Mouse (Mus musculus) megakaryocyte, embryonic 14.5 days (primary cell): ENCODE results near the gene Ppp1r11. TPM values are rescaled to one million over a fixed set of nuclear protein-coding genes. Genes with fewer than 3 reads are reported as not detected.
A peak's percentile ranks its signal among the peaks of the same experiment; 100 is the strongest.
"Not testable (repeated sequence)": the region's sequence is repeated elsewhere in the genome, so short reads cannot be mapped to it uniquely, and the experiment has no call there.

ENCODE experiments used
- H3K27me3 ChIP-seq: replicated peaks from 2 replicates; pipeline ENCODE3; 2012; ENCODE audit warnings: inconsistent platforms
- H3K36me3 ChIP-seq: replicated peaks from 2 replicates; pipeline ENCODE3; 2012; ENCODE audit warnings: low read length, inconsistent platforms, mixed read lengths
- H3K4me1 ChIP-seq: 2 replicates; pipeline ENCODE4 v1.6.1; 2012; ENCODE audit warnings: inconsistent platforms
- H3K4me3 ChIP-seq: replicated peaks from 2 replicates; pipeline ENCODE3; 2012; ENCODE audit warnings: moderate library complexity, mild to moderate bottlenecking, inconsistent platforms
- H3K9me3 ChIP-seq: 2 replicates; pipeline ENCODE4 v1.6.1; 2012; ENCODE audit warnings: inconsistent platforms
- FLI1 ChIP-seq: IDR thresholded peaks from 2 replicates; pipeline ENCODE4 v1.6.1; 2012; ENCODE audit warnings: low read length, inconsistent platforms, mixed read lengths
- GATA1 ChIP-seq: IDR thresholded peaks from 3 replicates; pipeline ENCODE4 v1.6.1; 2012; ENCODE audit warnings: mixed read lengths, low read length, inconsistent platforms, borderline replicate concordance
- polyA plus RNA-seq: library from polyadenylated mRNA; stranded (reverse); fragments of >175 nt; gene quantifications from 2 replicates; pipeline ENCODE4 v1.2.3, GENCODE M21; 2012; ENCODE audit warnings: low replicate concordance; ENCODE audit not compliant: insufficient read depth

Ppp1r11 gene
- polyA plus RNA-seq = 504 and 1,093 TPM in 2 replicates

DNA sequence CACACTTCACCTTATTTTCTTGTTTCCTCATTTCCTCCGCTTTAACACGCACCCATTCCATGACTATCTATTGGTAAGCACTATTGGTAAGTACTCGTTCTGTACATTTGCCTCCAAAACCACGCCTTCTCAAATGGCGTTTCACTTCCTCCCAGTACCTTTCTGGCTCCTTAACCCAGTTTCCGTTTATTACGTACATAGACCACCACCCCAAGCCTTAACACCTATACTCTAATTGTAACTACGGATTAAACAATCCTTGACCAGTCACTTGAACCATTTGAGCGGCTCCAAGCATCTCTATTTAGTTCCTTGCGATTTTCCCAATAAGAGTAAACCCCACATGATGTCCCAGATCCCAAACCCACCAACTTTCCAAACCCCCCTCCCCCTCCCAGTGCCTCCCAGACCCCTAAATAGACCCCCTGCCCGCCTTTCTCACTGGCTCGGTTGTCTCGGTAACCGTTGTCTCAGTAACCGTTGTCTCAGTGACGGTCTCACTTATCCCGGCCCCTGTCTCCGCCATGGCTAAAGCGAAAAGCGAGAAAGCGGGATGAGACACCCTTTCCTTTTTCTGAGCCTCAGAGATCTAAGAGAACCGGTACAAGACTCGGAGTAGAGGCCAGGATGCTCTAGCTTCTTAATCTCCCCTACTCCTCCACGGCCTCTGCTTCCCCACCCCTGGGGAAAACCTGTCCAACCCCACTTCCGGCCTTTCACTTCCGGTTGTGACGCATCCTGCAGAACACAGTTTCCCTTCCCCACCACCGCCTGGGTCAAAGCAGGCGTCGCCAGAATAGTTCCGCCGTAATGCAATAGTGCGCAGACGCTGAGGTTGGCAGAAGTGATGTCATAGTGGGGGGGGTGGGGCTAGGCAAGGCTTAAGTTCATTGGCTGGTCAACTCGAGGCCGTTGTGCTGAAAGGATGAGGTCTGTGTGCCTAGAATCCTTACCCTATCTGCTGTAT lies at the start of gene Ppp1r11:
Ppp1r11 (minus strand) TSS at position 761 of the 967 bp plus-strand sequence.
- H3K4me1 ChIP-seq = peaks cover 43% of the 10 kb centered on the region
- H3K4me3 ChIP-seq = peak within 1 kb of the TSS; percentile 93
- peaks cover 15% of the 10 kb centered on the region for H3K27me3 ChIP-seq
- peaks cover 54% of the 10 kb centered on the region for H3K36me3 ChIP-seq
- TF ChIP-seq GATA1 (no peak), FLI1 (peak; percentile 100)
- H3K9me3 ChIP-seq = no peaks in the 10 kb centered on the region

DNA sequence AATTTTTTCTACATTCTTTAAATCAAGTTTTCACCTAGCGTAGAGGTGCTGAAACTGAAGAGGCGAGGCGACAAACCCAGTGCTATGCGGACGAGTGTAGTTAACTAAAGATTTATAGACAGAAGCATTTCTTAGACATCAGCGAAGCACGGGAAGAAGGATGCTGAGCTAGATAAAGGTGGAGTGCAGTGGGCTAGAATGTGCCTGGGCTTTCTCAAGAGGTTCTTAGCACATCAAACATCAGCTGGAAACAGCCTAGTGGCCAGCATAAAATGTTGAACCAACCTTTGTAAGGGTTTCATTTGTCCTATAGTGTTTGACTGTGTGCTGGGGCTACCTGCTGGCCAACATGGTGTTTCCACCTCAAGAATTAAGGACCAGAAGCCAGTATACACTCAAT lies 49.3 kb upstream of the Ppp1r11 start, which contains the start of gene Zfp57:
Zfp57 (plus strand) TSS at position 301 of the 400 bp plus-strand sequence.
- Histone ChIP-seq H3K9me3 (no peaks in the 10 kb centered on the region), H3K4me3 (no peak within 1 kb of the TSS), H3K4me1 (peaks cover 35% of the 10 kb centered on the region), H3K27me3 (peaks cover 19% of the 10 kb centered on the region), H3K36me3 (no peaks in the 10 kb centered on the region)
- TF ChIP-seq GATA1 = no peak

DNA sequence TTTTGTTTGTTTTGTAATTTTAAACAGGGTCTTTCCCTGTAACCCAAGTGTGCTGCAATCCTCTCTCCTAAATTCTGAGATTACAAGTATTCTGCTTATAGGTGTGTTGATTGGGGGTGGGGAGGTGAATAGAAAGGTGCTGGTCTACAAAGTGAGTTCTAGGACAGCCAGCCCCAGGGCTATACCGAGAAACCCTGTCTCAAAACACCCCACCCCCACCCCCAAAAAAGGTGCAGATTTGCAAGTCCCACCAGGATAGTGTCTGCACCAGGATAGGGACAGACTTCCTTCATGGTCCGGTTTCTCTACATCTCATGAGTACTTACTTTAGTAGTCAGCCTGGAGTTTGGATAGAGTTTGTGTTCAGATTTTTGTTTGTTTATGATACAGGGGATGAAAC lies 46.9 kb upstream of the Ppp1r11 start:
- Histone ChIP-seq H3K9me3 (no peaks in the 10 kb centered on the region), H3K36me3 (no peaks in the 10 kb centered on the region), H3K27me3 (peaks cover 11% of the 10 kb centered on the region), H3K4me3 (no peak overlapping the region), H3K4me1 (peaks cover 46% of the 10 kb centered on the region)
- no peak for TF ChIP-seq GATA1
- no peak for TF ChIP-seq FLI1

DNA sequence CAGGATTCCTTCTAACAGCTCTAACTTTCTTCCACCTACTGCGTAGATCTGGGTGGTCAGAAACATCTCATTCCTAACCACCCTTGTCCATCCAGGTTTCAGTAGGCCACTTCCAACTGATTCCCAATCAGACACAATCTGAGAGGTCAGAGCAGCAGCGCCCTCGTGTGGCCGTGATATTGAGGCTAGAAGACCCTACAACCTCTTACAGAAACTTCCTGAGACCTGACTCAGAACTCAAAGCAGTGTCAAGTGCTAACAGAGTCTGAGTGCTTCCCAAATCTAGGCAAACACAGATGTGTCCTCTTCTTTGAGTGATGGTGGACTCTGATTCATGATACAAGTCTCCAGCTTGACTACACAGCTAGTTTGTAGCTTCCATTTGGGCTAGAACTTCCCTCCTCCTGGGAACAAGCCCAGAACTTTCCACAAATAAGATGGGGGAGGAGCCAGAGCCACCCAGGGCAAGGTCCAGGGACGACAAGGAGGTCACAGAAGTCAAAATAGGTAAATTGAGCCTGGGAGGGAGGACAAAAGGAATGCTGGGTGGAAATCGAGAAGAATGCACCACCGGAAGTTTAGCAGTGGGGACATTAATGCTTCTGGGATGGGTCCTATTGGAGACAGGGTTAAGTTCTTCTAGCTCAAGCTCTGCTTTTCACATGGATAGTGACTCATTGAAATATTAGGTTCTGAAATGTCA lies 45.6 kb upstream of the Ppp1r11 start:
- no peak for TF ChIP-seq FLI1
- no peak for TF ChIP-seq GATA1
- Histone ChIP-seq H3K36me3 (no peaks in the 10 kb centered on the region), H3K27me3 (no peaks in the 10 kb centered on the region), H3K4me3 (no peak overlapping the region), H3K4me1 (peaks cover 44% of the 10 kb centered on the region), H3K9me3 (no peaks in the 10 kb centered on the region)

DNA sequence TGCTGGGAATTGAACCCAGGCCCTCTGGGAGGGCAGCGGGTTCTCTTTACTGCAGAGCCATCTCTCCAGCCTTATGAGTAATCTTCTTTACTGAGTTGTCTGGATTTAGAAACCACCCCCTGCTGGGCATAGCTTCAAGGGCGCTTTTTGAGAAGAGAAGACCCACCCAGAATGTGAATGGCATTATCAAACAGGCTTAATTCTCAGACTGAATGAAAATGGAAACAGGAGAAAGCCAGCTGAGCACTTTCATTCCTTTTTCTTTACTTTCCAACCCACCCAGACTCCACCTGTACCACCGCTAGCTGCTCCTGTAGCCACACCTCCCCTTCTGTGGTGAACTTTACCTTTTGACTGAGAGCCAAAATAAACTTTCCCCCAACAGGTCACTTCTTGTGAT lies 43.9 kb upstream of the Ppp1r11 start:
- Histone ChIP-seq H3K4me1 (peaks cover 52% of the 10 kb centered on the region), H3K36me3 (no peaks in the 10 kb centered on the region), H3K27me3 (no peaks in the 10 kb centered on the region), H3K4me3 (no peak overlapping the region), H3K9me3 (no peaks in the 10 kb centered on the region)
- TF ChIP-seq GATA1 = no peak
- no peak for TF ChIP-seq FLI1

DNA sequence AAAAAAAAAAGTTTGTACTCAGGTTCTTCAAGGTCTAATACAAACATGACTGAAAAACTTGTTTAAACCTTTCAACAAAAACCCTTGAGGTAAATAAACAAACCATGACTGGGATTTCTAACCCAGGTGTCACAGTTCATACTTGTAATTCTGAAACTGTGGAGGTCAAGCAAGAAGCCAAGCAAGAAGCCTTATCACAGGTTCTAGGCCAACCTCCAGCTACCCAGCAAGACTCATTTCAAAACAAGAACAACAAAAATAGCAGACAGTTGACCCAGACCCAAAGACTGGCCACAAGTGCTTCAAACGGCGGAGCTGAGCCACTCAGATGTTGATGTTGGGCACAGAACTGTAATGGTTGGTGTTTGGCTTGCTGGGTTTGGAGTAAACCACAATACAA lies 43.0 kb upstream of the Ppp1r11 start:
- Histone ChIP-seq H3K27me3 (no peaks in the 10 kb centered on the region), H3K4me1 (peaks cover 42% of the 10 kb centered on the region), H3K9me3 (no peaks in the 10 kb centered on the region), H3K4me3 (no peak overlapping the region), H3K36me3 (no peaks in the 10 kb centered on the region)
- TF ChIP-seq GATA1 = no peak
- no peak for TF ChIP-seq FLI1

DNA sequence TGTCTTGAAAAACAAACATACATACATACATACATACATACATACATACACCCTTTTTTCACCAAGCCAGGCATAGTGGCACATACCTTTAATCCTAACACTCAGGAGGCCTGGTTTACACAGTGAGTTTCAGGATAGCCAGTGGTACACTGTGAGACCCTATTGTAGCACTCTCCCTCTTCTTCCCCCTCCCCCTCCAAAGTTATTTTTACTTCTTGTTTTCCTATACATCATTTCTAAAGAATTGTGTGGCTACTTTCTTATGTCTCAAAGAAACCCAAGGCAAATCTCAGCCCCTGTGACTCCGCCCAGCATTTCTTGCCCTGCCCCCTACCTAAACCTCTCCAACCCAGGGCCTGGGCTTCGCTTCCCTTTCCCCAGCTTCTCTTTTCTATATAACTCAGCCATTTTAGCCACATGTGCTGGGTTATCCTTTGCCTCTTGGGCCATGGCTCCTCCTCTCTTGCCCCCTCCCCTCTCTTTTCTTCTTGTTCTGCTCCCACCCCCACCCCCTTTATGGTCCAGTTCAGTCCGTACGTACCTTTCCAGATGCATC lies 42.3 kb upstream of the Ppp1r11 start:
- peaks cover 4% of the 10 kb centered on the region for H3K27me3 ChIP-seq
- no peaks in the 10 kb centered on the region for H3K36me3 ChIP-seq
- peaks cover 43% of the 10 kb centered on the region for H3K4me1 ChIP-seq
- H3K9me3 ChIP-seq = no peaks in the 10 kb centered on the region
- H3K4me3 ChIP-seq = no peak overlapping the region
- TF ChIP-seq GATA1 (no peak), FLI1 (no peak)

DNA sequence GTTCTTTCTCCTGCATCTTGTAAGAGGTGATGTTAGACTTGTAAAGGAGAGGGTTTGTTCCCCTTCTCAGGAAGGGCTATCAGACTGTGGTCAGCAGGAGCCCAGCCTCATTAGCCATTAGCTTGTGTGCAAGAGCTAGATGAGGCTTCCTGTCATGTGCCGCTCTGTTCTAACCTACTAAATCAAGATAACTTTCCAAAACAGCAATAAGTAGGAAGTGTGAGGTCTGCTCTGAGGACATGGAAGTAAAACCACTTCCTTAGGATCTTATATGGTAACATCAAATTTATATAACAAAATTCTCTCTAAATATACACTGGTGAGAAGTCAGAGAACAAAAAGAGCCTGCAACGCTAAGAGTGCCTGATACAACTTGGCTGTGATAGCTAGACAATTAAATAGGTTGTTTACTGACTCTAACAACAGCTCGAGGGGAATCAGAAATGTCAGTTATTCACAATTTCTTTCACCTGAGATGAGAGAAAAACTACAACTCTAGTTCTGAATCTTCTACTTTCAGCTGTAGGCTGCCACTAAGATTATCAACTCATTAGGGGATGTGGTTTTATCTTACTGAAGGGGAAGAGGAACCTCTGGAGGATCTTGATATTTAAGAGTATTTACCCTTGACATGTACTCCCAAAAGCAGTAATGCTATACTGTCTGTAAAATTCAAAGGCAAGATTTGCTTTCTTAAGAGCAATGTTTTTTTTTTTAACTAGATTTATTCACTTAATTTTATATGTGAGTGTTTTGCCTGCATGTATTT lies 41.0 kb upstream of the Ppp1r11 start:
- Histone ChIP-seq H3K27me3 (peaks cover 17% of the 10 kb centered on the region), H3K9me3 (no peaks in the 10 kb centered on the region; the same call in 1 of the 2 replicates), H3K4me3 (peak overlapping the region; percentile 81), H3K4me1 (peaks cover 50% of the 10 kb centered on the region), H3K36me3 (no peaks in the 10 kb centered on the region)
- no peak for TF ChIP-seq GATA1
- TF ChIP-seq FLI1 = no peak

DNA sequence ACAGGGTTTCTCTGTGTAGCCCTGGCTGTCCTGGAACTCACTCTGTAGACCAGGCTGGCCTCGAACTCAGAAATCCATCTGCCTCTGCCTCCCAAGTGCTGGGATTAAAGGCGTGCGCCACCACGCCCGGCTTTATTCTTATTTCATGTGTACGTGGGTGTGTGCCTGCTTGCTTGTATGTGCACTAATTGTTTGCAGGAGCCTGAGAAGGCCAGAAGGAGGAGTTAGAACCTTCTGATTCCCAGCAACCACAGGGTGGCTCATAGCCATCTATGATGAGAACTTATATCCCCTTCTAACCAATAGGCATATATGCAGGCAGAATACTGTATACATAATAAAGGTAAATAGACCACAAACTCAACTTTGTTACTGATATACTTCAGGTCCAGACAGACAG lies 39.1 kb upstream of the Ppp1r11 start:
- H3K9me3 ChIP-seq, H3K4me3 ChIP-seq, H3K36me3 ChIP-seq: not testable (repeated sequence)
- H3K27me3 ChIP-seq = peaks cover 23% of the 10 kb centered on the region
- peaks cover 47% of the 10 kb centered on the region for H3K4me1 ChIP-seq
